Mouse (Mus musculus) right cerebral cortex, adult 18-20 months (tissue): ENCODE data around the gene Alpl.

Experiments
- DNase-seq: peaks from one replicate; pipeline ENCODE4 v3.0.0; 2022; ENCODE audit warnings: mixed read lengths

Gene Alpl

DNA sequence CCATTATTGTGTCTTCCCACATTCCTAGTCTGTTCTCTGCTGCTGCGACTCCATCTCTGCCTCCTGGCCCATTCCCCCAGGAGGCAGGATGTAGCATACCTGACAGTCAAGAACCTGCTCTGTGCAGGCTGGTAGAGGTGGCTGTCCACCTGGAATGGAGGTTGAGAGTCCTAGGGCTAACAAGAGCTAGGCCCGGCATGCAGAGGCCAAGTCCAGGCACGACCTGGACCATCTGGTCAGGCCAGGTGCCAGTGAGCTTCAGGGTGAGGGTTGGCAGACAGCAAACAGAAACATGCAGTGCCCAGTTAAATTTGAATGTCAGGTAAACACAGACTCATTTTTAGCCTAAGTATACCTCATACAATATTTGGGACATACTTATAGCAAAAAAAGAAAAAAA is 63.2 kb downstream of the Alpl start:
- DNase-seq = no peak

DNA sequence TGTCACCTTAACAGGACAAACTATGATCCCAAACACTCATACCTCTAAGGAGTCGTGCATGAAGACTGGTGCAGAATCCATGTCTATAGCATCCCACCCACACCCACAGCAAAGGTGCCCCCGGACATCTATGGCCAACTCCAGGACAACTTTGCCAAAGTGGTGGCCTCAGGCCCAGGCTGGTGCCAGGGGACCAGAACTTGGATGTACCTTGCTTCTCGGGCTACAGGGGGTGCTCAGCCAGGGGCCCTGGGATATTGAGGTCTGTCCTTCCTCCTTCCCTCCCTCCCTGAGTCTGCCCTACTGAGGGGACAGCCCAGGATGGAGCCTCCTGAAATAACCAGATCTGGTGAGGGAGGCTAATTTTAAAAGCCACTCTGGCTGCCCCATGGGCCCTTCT is 63.8 kb downstream of the Alpl start:
- no peak for DNase-seq

DNA sequence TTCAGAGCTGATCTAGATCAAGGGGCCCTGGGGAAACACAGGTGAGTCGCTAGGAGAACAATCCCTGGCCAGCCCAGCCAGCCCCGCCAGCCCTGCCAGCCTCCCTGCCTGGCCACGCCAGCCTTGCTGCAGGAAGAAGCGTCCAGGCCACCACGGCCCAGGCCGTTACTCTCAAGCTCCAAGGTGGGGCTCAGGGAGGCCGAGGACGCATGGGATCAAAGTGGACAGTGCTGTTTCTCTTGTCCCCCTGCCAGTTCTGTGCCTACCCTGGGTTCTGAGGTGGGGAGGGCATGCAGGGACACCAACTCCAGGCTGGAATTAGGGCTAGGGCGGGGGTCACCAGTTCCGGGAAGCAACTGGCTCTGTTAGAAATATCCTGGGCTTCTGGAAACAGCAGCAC is 64.3 kb downstream of the Alpl start:
- DNase-seq = no peak

DNA sequence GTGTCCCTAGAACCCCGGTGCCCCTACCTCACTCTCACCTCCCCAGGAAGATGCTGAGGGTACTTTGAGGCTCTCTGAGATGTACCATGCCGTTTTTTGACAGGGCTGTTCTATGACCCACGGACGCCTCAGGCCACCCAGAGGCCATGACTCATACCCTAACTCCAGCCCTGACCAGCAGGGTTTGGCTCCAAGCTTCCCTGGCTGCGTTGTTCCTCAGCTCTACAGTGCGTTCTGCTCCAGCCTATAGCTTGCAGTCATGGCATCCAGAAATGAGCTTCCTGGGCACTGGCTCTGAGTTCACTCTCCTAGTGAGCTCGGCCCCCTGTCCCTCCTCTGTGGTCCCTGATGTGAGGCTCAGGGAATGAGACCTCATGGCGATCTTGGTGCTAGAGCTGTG is 65.4 kb downstream of the Alpl start:
- no peak for DNase-seq

DNA sequence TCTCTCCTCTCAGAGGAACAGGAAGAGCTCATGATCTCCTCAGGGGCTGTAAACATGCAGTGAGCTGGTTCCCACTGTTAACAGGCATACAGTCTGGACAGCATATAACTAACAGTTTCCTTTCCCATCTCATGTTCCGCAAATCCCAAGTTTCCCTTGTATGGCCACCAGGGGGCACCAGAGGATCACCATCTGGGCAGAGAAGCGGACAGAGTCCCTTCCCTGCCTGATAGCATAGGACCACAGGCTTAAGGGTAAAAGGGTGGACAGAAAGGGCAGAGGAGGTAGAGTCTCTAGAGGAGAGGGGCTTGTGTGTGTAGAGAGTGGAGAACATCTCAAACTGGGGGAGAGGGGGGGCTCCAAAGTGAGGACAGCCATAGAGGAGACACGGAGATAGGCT is 66.0 kb downstream of the Alpl start:
- DNase-seq = peak; percentile 88

DNA sequence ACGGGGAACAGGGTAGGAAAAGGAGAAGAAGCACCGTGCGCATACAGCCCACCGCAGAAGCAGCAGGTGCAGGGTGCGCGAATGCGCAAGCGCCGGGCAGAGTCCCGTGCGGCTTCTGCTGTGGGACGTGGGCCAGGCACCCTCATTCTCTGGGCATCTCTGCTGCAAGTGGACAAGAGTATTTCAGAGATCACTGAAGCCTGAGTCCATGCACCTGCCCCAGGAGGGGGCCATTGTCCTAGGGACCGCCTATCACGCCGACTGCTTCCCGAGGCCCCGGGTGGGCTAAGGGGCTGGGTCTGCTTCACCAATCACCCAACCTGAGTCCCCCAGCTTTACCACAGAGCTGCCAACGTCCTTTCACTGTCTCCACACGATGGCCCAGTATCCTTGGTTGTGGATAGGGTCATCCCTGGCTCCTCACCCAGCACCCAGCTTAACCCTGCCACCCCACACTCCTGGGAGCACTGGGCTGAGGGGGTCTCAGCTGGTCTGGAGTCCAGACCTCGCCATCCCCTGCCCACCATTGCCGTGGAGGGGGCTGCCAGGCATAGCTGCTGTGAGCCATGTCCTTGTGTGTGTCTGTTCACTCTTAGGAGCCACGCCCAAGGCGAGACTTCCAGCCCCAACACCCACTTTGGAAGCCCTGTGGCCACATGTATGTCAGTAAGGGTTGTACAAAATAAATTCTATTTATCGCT is 66.9 kb downstream of the Alpl start:
- no peak for DNase-seq

DNA sequence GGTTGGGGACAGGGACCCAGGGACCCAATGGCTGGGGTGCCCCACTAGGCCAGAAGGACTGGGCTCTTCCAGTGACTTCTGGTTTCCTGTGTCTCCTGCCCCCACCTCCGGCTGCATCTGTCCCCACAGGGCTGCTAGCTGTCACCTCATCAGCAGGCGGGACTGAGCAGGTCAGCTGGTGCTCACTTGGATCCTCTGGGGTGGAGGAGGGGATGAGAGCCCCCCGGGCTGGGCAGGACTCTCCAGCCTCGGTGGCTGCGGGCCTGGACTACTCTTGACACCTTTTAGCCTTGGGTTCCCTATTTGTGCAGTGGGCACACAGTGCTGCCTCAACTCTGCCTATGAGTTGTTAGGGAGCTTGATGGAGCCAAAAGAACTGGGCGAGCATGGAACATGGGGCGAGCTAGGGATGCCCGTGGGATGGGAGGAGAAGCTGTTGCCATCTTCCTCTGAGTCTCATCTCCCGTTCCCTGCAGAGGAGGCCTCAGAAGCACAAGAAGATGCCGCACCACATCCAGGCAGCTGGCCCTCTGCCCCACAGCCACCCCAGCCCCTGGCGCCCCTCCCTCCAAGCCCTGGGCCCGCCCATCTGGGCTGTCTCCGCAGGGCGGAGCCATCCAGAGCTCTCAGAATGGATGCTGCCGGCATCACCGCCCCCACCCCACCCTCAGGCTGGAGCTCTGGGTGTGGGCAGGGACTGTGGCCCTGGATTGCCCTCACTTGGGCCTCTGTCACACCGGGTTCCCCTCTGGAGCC is 67.6 kb downstream of the Alpl start:
- peak; percentile 68 for DNase-seq

DNA sequence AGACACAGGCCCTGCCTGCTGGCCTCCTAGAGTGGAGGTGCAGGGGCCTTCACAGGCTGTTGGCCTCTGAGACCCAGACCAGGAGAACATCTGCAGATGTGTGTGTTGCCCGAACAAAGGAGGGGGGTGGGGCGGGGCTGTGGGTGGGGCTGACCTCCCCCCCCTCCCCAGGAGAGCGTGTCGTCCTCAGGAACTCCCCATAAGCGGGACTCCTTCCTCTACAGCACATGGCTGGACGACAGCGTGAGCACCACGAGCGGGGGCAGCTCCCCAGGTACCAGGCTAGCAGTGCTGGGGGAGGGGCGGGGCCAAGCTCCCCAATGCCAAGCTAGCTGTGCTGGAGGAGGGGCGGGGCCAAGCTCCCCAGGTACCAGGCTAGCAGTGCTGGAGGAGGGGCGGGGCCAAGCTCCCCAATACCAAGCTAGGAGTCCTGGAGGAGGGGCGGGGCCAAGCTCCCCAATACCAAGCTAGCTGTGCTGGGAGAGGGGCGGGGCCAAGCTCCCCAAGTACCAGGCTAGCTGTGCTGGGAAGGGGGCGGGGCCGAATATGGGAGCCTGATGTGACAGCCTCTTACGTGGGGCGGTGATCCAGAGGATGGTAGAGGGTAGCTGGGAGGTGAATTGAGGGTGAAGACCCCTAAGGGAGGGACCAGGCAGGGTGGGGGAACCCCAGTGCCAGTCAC is 68.5 kb downstream of the Alpl start:
- no peak for DNase-seq

DNA sequence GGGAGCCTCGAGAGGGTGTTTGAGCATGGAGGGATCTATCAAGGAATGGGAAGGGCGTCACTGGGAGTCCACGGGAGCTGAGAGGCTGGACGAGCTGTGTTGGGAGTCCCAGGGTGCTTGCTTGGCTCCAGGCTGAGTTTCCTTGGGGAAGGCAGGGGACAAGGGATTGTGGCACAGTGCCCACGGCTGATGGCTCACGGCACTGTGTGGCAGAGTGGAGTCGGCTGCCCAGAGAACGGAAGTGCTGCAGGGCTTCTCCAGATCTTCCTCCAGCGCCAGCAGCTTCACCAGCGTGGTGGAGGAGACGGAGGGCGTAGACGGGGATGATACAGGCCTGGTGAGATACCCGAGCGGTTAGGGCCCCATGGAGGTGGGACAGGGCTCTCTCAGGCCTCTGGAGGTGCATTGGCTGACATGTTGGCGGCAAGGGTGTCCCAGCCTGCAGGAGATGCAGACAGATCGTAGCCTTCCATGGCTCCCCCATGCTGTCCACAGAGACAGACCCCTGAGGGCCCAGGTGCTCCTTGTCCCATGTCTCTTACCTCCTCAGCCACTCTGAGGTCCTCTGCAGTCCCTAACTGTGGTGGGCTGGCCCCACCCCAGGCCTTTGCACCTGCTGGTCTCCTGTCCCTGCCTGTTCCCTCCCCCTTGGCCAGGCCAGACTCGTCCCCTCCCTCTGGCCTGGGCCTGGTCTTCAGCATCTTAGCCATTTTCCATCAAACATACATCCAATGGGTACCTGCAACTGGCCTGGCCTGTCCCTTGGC is 69.3 kb downstream of the Alpl start:
- peak; percentile 40 for DNase-seq

DNA sequence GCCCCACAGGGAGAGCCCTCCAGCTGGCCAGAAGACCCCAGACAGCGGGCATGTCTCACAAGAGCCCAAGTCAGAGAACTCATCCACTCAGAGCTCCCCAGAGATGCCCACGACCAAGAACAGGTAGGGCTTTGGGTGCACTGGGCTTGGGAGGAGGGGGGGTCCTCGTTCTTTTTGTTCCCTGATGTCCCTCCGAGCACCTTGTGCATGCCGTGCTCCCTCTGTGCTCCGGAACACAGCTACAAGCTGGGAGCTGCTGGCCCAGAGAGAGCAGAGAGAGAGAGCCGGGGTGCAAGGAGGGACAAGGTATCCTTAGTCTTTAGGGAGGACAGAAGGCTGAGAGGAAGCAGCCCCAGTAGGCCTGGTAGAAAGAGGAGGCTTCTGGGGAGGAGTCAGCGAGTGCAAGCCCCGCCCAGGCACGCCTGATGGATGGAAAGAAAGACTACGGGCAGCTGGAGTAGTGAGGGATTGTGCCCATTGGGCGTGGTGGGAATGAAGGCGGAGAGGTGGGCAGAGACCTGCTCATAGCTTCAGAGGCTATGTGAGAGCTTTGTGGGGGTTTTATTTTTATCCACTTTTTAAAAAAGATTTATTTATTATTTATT is 70.5 kb downstream of the Alpl start:
- no peak for DNase-seq

DNA sequence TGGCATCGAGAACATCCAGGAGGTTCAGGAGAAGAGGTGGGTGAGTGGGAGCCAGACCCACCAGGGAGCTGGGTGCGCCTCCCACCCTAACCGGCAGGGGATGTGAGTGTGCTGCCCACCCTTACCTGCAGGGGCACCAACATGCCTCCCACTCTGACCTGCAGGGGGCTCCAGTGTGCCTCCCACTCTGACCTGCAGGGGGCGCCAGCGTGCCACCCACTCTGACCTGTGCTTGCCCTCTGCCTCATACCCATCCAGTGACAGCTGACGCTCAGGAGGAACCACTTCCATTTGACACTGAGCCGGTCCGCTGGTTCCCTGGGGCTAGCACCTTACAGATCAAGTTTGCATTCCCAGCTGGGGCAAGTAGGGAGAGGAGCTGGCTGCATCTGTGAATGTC is 71.4 kb downstream of the Alpl start:
- DNase-seq = peak; percentile 49

DNA sequence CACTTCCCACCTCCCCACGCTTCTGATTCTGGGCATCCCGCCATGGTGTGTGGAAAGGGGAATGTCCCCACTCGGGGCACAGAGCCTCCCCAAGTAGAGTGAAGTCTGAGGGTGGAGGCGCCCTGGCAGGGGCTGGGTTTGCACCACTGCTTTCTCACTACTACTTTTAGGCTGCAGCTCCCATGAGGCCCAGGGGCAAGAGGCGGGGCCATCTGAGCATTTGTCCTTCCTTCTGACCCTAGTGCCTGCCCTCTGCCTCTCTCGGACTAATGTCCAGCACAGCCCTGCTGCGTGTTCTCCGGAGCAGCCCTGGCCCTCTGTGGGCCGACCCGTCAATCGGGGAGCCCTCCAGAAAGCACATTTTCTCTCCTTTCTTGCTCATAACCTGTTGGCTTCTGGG is 72.0 kb downstream of the Alpl start:
- peak; percentile 49 for DNase-seq

DNA sequence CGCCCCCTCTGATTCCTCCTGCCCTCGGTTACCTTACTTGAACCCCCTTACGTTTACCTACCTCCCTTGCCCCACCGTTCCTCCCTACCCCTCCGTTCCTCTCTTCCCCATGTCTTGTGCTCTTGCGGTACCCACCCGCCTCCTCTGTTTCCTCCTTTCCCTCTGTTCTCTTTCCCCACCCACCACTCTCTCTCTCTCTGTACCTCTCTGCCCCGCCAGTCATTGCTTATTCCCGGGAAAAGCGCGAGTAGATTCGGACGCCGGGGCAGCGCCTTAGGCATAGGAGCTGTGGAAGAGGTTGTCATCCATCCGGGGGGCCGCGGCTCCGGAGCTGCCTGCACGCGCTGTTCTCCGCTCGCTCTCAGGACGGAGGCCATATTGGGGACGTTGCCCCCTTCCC is 72.7 kb downstream of the Alpl start:
- peak; percentile 57 for DNase-seq

DNA sequence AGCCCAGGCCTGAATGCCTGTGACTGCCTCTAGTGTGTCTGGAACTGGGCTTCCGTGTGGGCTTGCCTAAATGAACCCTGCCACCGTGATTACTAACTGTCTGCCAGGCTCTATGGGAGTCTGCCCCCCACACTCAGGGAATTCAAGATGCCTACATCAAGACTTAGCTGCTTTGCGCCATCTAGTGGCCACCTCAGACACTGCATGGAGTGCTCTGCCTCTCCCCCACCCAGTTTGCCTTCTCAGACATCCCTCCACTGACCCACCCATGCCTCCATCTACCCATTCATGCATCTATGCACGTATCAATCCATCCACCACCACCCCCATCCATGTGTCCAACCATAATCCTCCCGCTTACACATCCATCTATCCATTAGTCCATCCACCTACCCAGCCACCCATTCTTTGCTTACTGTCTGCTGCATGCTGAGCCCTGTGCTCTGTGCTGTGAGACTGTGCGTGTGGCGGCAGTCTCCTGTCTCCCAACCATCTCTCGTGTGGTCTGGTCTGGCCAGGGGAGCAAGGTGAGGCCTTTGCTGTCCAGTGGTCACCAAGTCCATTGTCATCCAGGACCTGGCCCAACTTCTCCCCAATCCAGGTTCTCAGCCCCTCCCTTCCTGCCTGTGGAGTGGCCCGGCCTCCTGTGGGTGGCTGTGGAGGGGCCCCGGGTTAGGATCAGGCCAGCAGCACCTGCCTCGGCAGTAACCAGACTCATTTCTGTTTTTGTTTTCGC is 73.3 kb downstream of the Alpl start:
- peak; percentile 84 for DNase-seq

DNA sequence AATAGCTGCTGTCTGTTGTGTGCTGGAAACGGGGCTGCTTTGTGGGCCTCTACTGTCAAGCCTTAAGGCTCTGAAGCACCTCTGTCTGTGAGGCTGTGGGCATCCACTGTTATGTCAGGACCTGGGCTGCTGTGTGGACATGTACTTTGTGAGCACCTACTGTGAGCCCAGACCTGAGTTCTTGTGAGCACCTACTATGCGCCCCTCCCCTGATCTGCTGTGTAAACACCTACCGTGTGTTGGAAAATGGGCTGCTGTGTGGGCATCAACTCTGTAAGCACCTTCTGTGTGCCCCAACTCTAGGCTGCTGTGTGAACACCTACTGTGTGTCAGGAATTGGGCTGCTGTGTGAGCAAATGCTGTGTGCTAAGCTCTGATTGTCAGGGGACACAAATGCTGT is 74.0 kb downstream of the Alpl start:
- no peak for DNase-seq

DNA sequence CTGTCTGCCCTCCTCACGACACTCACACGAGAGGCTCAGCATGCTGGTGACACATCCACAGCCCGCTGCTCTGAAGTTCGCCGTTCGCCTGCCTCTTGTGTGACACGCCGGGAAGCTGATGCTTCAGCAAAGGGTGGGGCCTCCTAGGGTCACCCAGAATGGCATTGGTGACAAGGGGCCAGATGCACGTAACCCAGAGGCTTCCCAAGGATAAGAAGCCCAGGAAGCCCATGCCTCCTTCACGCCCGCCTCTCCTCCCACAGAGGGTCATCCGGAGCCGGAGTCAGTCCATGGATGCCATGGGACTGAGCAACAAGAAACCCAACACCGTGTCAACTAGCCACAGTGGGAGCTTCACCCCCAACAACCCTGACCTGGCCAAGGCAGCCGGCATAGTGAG is 74.6 kb downstream of the Alpl start:
- no peak for DNase-seq

DNA sequence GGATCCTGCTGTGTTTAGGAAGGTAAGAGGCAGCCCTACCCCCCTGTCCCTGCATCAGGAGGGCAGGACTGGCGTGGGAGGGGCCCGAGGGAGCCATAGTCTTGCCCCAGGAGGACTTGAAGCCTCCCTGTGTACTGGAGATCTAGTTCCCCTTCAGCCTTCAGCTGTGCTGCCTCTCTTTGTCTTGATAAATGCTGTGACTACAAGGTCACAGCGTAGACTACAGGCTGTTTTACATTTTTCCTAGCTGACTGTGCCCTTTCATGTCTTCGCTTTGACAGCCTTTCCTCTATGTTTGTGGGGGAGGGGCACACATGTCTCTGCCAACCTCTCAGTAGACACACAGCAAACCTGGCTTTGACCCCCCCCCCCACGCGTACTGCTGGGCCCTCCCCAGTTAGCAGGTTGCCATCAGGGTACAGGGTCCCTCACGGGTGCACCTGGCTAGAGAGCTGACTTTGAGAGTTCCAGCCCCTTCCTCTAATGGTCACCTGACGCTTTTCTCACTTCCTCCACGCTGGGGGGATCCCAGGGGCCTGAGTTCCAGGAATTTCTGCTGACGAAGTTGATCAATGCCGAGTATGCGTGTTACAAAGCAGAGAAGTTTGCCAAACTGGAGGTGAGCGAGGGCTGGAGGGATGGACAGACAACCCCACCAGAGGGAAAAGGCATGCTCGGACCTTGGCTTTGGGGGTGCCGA is 76.7 kb downstream of the Alpl start:
- DNase-seq = no peak

DNA sequence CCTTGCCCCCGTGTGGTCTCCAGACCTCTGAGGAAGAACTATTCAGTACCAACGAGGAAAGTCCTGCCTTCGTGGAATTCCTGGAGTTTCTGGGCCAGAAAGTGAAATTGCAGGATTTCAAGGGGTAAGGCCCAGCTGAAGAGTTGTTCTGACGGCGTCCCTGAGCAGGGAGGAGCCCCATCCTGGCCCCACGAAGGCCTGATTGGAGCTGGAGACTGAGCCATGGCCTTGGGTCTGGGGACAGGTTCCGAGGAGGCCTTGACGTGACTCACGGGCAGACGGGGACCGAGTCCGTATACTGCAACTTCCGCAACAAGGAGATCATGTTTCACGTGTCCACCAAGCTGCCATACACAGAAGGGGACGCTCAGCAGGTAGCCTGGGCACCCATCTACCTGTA is 78.5 kb downstream of the Alpl start:
- DNase-seq = no peak

DNA sequence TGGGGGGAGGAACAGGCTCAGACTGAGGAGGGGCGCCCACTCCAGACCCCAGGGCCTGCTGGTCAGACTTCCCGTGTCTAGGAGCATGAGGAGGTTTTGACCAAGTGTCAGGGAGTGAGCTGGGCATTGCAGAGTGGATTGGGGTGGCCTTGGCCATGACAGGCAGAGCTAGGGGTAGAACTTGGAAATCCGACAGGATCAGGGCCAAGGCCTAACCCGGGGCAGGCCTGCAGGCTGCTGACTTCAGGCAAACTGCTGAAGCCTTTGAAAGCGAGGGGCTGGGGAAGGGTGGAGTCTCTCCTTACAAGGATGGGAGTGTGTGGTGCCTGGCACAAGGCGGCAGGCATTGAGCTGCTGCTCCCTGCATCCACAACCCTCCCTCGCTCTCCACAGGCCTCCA is 79.2 kb downstream of the Alpl start:
- DNase-seq = no peak

DNA sequence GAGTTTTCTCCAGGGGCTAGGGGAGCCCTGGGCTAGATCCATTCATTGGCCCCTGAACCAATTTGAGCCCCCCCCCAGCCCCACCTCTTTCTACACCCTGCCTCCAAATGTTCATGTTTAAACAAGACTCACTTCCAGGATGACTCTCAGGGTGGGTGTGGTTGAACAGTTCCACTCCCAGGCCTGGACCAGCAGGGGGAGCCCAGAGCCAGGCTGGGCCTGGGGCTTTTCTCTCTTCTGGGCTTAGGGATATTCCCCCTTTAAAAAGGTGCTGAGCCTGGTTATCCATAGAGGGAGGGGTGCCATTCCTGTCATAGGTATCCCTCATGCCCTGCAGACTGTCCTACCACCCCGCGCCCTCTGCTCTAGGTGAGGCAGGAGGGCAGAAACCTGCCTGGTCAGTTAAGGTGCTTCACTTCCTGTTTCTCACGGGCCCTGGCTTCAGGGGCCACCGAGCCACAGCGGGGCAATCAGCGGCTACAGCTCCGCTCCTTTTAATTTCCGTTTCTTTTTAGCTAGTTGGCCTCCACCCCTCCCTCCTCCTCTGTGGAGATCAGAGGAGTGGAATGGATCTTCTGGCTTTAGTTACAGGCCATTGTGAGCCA is 82.1 kb downstream of the Alpl start:
- DNase-seq = no peak

DNA sequence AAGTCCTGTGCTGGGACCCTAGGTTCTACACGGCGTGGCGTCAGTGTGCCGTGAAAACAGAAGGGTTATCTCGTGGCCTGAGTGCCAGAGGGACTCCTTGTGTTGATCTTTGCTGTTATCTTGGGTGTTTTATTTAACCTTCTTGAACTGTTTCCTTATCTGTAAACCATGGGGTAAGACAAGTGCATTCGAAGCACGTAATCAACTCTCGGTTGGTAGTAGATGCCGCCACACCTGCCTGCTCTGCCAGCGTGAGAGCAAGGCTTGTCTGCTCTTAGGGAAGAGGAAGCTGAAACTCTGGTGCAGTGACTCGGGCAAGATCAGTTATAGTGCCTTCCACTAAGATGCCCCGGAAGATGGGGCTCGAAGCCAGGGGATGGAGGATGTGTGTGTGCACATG is 83.2 kb downstream of the Alpl start:
- DNase-seq = no peak
